Mouse (Mus musculus) hindbrain, embryonic 11.5 days (tissue): ENCODE data around the gene Ttc25. TPM values are rescaled to one million over a fixed set of nuclear protein-coding genes. Genes with fewer than 3 reads are reported as not detected.

ENCODE experiments used
- ATAC-seq: fragments of 200-750 bp; cut with Nextera tagmentation; 2 replicates; pipeline ENCODE4 v1.8.0; 2017; ENCODE audit warnings: mild to moderate bottlenecking, moderate TSS enrichment, moderate library complexity; ENCODE audit not compliant: low FRiP score
- DNase-seq: peaks from one replicate; pipeline ENCODE4 v3.0.0-alpha.2; 2015; ENCODE audit warnings: low spot score
- H3K27ac ChIP-seq: fragments of 300-500 bp; sonication (generic); 2 replicates; pipeline ENCODE4 v1.5.1; 2014; ENCODE audit warnings: mild to moderate bottlenecking, low read depth, low read length
- H3K27me3 ChIP-seq: fragments of 300-500 bp; sonication (generic); 2 replicates; pipeline ENCODE4 v1.6.1; 2014; ENCODE audit warnings: mild to moderate bottlenecking, low read length, moderate library complexity, mixed read lengths; ENCODE audit not compliant: control insufficient read depth, insufficient read depth
- H3K36me3 ChIP-seq: fragments of 300-500 bp; sonication (generic); 2 replicates; pipeline ENCODE4 v1.6.1; 2014; ENCODE audit warnings: mild to moderate bottlenecking, low read length, moderate library complexity, mixed read lengths; ENCODE audit not compliant: control insufficient read depth, insufficient read depth
- H3K4me1 ChIP-seq: fragments of 300-500 bp; sonication (generic); replicated peaks from 2 replicates; pipeline ENCODE4 v1.6.1; 2014; ENCODE audit warnings: low read length, mixed read lengths; ENCODE audit not compliant: control insufficient read depth, insufficient read depth
- H3K4me2 ChIP-seq: fragments of 300-500 bp; sonication (generic); replicated peaks from 2 replicates; pipeline ENCODE4 v1.6.1; 2014; ENCODE audit warnings: mild to moderate bottlenecking, low read depth, low read length
- H3K4me3 ChIP-seq: fragments of 300-500 bp; sonication (generic); 2 replicates; pipeline ENCODE4 v1.5.1; 2014; ENCODE audit warnings: low read depth, low read length
- H3K9ac ChIP-seq: fragments of 300-500 bp; sonication (generic); 2 replicates; pipeline ENCODE4 v1.6.1; 2014; ENCODE audit warnings: low read depth, low read length
- H3K9me3 ChIP-seq: fragments of 300-500 bp; sonication (generic); 2 replicates; pipeline ENCODE4 v1.6.1; 2016; ENCODE audit warnings: low read length; ENCODE audit not compliant: control insufficient read depth
- WGBS: fragments of 180-500 bp; shearing (Covaris S2); extraction: QIAGEN DNeasy Blood & Tissue Kit; methylation state at CpG from one replicate; pipeline ENCODE4 v1.1.7; 2014; 5-methylcytosine and 5-hydroxymethylcytosine counted together
- polyA plus RNA-seq: library from polyadenylated mRNA; unstranded; fragments of >200 nt; fragmentation: Nextera tagmentation; extraction: Ambion mirVana; gene quantifications from 2 replicates; pipeline ENCODE4 v1.2.1, GENCODE M21; 2014

Gene Ttc25
- polyA plus RNA-seq, result 2.6 and 2.8 TPM in 2 replicates

DNA sequence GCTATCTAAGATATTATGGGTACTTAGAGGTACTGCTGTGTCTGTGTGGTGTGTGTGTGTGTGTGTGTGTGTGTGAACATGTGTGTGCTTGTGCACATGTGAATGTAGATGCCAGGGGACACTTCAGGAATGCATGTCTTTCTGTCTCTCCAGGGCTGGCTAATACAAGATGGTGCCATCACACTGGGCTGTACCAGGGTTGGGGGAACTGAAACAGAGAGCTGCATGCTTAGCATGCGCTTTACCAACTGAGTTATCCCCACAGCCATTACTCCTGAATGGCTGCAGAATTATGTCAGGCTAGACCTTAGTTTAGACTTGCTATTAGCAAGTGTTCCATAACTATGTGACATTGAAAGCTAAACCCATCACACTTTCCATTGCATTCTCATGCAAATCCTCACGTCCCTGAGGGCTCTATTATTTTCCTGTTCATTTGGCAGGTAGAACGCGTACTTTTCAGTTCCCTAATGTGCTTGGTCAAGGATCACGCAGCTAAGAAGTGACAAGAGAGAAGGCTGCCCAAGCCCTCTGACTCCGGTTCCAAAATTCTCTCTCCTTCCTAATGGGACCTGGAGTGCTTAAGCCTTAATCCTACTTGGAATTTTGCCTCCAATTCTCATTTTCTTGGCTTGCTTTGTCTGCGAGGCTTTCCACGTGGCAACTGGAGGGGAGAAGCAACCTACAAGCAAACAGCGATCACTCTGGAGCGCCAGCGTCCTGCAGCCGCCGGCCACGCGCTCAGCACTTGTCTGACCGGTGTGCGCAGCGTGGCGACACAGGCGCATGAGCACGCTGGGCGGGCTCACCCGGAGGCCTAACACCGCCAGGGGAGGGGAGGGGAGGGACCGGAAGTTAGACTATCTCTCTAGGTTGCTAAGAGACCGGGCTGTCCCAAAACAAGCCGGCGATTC lies at the start of gene Ttc25:
Gene Ttc25 (plus strand): TSS at position 776 of the 914 bp plus-strand sequence.
- ATAC-seq (peak; percentile 90), DNase-seq (peak; percentile 90)
- Histone ChIP-seq H3K9ac (peak within 1 kb of the TSS; percentile 44), H3K27ac (no peak within 1 kb of the TSS), H3K27me3 (no peaks in the 10 kb centered on the region), H3K4me3 (peak within 1 kb of the TSS; percentile 35), H3K36me3 (no peaks in the 10 kb centered on the region), H3K4me1 (0 out of 2 replicates have a peak, but pooled peaks cover 3% of the 10 kb centered on the region), H3K4me2 (peak within 1 kb of the TSS; percentile 69), H3K9me3 (no peaks in the 10 kb centered on the region)
- 5% methylated on average over 27 of the region's 28 CpGs for WGBS

GRCm38 (mm10) chr11:100500241-100500640 lies 45.2 kb upstream of the Ttc25 start:
- ATAC-seq (no peak), DNase-seq (no peak)
- Histone ChIP-seq H3K27ac (no peak overlapping the region), H3K27me3 (no peaks in the 10 kb centered on the region), H3K36me3 (peaks cover 41% of the 10 kb centered on the region), H3K9ac (no peak overlapping the region), H3K4me2 (no peak overlapping the region), H3K4me1 (no peaks in the 10 kb centered on the region), H3K9me3 (no peaks in the 10 kb centered on the region), H3K4me3 (no peak overlapping the region)
- WGBS, result 91% methylated on average over 3 of the region's 3 CpGs

DNA sequence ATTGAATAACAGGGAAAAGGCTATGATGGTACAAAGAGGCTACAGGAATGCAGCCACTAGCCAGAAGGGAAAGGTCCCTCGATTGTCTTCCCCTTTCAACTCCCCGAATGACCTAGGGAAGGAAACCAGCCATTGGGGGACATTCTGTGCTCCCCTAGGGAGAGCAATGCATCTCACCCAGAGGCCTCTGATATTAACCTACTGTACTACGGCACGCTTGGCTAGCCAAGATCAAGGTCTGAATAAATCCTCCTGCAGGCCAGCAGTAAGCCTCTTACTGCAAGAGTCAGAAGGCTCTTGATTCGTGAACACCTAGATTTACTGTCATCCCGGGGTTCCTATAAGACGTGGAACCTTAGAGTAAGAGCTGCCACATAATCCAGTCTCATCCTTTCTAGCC lies 44.8 kb upstream of the Ttc25 start:
- no peak for ATAC-seq
- Histone ChIP-seq H3K4me1 (no peaks in the 10 kb centered on the region), H3K36me3 (peaks cover 39% of the 10 kb centered on the region), H3K9me3 (no peaks in the 10 kb centered on the region), H3K9ac (no peak overlapping the region), H3K27ac (no peak overlapping the region), H3K4me3 (no peak overlapping the region), H3K27me3 (no peaks in the 10 kb centered on the region), H3K4me2 (no peak overlapping the region)
- DNase-seq, result no peak
- WGBS, result 90% methylated on average over 7 of the region's 7 CpGs

DNA sequence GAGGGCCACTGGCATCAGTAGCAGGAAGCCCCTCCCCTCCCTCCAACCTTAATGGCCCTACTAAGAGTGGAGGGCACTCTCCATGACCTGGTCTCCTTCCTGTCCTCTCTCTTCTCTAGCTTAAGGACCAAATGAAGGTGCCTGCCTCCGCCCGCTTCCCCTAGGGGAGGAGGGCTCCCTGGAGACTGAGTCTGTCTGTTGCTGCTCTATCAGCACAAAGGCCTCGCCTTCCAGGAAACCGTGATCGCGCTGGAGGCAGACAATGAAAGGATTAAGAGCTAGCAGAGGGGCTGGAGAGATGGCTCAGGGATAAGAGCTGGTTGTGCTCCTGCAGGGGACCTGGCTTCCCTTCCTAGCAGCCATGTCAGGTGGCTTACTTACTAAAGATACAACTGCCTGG lies 44.1 kb upstream of the Ttc25 start:
- Histone ChIP-seq H3K9ac (no peak overlapping the region), H3K27me3 (no peaks in the 10 kb centered on the region), H3K4me3 (no peak overlapping the region), H3K27ac (no peak overlapping the region), H3K9me3 (no peaks in the 10 kb centered on the region), H3K4me1 (no peaks in the 10 kb centered on the region), H3K36me3 (peaks cover 32% of the 10 kb centered on the region), H3K4me2 (no peak overlapping the region)
- WGBS, result 58% methylated on average over 6 of the region's 6 CpGs
- no peak for DNase-seq
- no peak for ATAC-seq

- ATAC-seq (no peak), DNase-seq (no peak)
- Histone ChIP-seq H3K4me2 (no peak overlapping the region), H3K9ac (no peak overlapping the region), H3K9me3 (no peaks in the 10 kb centered on the region), H3K27ac (no peak overlapping the region), H3K36me3 (peaks cover 11% of the 10 kb centered on the region), H3K27me3 (no peaks in the 10 kb centered on the region), H3K4me1 (no peaks in the 10 kb centered on the region), H3K4me3 (no peak overlapping the region)
- WGBS, result 95% methylated on average over 12 of the region's 12 CpGs
Observed at GRCm38 (mm10) chr11:100504990-100505660, 40.3 kb upstream of the Ttc25 start.

GRCm38 (mm10) chr11:100505997-100506396 lies 39.4 kb upstream of the Ttc25 start:
- Histone ChIP-seq H3K27ac (no peak overlapping the region), H3K4me3 (no peak overlapping the region), H3K9ac (no peak overlapping the region), H3K36me3 (peaks cover 9% of the 10 kb centered on the region; the same call in 1 of the 2 replicates), H3K27me3 (no peaks in the 10 kb centered on the region), H3K9me3 (no peaks in the 10 kb centered on the region), H3K4me2 (no peak overlapping the region), H3K4me1 (no peaks in the 10 kb centered on the region)
- ATAC-seq, result no peak
- 97% methylated on average over 8 of the region's 8 CpGs for WGBS
- no peak for DNase-seq

DNA sequence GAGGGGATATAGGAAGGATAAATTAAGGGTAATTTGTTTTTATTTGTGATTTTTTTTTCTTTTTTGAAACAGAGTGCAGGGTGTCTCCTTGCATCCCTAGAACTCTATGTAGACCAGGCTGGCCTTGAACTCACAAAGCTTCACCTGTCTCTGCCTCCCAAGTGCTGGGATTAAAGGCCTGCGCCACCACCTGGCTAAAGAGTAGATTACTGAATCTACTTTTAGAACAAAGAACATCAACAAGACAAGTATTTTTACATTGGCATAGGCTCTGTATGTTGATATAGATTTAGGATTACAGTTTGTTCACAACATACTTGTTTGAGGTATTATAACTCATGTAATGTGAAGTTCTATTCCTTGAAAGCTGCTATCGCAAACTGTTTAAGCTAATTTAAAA lies 34.9 kb upstream of the Ttc25 start:
- no peak overlapping the region for H3K4me2 ChIP-seq
- no peak overlapping the region for H3K27ac ChIP-seq
- peaks cover 17% of the 10 kb centered on the region for H3K36me3 ChIP-seq
- no peak overlapping the region for H3K4me3 ChIP-seq
- no peaks in the 10 kb centered on the region for H3K27me3 ChIP-seq
- no peak overlapping the region for H3K9ac ChIP-seq
- ATAC-seq (no peak), DNase-seq (no peak)
- 99% methylated on average over 2 of the region's 2 CpGs for WGBS
- no peaks in the 10 kb centered on the region for H3K9me3 ChIP-seq
- H3K4me1 ChIP-seq, result no peaks in the 10 kb centered on the region

- no peak overlapping the region for H3K4me3 ChIP-seq
- no peaks in the 10 kb centered on the region for H3K4me1 ChIP-seq
- no peaks in the 10 kb centered on the region for H3K27me3 ChIP-seq
- H3K4me2 ChIP-seq, result no peak overlapping the region
- H3K9ac ChIP-seq, result no peak overlapping the region
- peaks cover 19% of the 10 kb centered on the region for H3K36me3 ChIP-seq
- WGBS, result 93% methylated on average over 1 of the region's 1 CpGs
- no peak overlapping the region for H3K27ac ChIP-seq
- ATAC-seq (no peak), DNase-seq (peak; percentile 44)
- H3K9me3 ChIP-seq, result no peaks in the 10 kb centered on the region
Observed at GRCm38 (mm10) chr11:100512384-100512783, 33.0 kb upstream of the Ttc25 start.
